Mouse (Mus musculus) stomach, adult 2 months (tissue): ENCODE data around the gene Snd1. TPM values are rescaled to one million over a fixed set of nuclear protein-coding genes. Genes with fewer than 3 reads are reported as not detected.

Experiments used
- polyA plus RNA-seq: library from polyadenylated mRNA; depleted of rRNA; stranded (reverse); fragments of >200 nt; gene quantifications from 2 replicates; pipeline ENCODE4 v1.2.3, GENCODE M21; 2012; rRNA removed

The Snd1 gene
- 51.5 and 58.1 TPM in 2 replicates for polyA plus RNA-seq

DNA sequence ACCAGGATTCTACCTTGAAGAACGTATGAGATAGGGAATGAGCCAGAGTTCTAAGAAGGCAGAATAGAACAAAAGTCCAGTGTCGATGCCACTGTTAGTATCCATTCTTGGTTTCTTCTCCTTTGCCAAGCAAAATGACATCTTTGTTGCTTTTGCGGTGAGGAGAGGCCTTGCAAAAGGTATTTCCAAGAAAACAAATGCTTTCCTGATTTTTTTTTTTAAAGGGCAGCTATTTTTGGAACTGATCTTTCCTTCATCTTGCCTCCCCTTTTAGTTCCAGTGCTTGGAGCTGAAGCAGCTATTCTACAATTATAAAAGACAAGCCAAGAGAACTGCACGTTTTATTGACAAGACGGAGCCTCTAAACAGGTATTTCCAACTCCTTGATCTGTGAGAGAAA is at the start of gene Snd1:
TSS of gene Snd1 (plus strand) at position 301 of the 400 bp plus-strand sequence.

DNA sequence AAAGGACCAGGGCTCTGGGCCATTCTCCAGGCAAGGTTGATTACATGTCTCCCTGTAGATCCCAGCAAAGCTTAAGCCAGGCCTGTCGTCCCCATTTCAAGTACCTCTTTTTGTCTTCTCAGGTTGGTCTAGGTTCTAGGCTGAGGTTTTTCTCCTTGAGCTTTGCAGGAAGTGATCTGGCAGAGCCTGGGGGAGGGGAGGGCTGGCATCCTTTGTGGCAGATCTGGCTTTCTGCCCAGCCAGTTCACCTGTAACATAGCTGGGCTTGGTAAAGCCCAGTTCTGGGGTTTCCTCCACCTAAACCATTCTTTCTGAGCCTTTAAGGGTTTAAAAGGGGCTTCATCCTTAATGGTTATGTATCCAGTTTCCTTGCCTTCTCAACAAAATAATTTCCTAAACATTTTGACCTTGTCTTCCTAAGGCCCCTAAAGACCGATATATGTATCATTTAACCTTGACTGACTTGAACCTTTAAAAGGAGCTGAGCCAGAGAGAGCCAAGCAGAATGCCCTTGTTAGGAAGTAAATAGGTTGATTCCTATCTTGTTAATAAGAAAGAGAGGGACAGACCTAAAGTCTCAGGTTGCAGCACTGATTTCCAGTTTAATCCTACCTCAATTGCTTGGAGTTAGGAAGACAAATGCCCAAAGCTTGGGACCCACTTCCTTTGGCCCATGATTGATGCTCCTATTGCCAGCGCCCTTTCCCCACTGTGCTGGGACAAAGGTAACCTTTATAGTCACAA is 47.7 kb upstream of the Snd1 start, which contains the start of gene Fscn3:
TSS of gene Fscn3 (plus strand) at position 694 of the 744 bp plus-strand sequence.

DNA sequence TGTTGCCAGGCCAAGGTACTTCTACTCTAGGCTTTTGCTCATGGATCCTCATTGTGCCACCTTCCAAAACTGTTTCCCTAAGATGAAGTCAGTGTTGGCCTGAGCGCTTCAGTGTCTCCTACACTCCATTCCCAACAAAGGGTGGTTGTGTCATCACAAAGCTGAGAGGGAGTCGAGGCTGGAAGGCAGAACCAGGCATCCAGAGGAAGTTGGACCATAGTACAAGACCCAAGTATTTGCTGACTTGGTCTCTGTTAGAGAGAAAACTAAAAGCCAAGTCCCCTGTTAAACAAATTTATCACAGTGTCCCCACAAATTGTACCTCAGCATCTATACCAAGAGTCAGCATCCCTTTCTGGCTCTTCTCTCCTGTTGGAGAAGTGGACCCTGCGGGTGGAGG is 46.6 kb upstream of the Snd1 start, which contains the start of gene Gcc1:
TSS of gene Gcc1 (minus strand) at position 101 of the 400 bp plus-strand sequence.

DNA sequence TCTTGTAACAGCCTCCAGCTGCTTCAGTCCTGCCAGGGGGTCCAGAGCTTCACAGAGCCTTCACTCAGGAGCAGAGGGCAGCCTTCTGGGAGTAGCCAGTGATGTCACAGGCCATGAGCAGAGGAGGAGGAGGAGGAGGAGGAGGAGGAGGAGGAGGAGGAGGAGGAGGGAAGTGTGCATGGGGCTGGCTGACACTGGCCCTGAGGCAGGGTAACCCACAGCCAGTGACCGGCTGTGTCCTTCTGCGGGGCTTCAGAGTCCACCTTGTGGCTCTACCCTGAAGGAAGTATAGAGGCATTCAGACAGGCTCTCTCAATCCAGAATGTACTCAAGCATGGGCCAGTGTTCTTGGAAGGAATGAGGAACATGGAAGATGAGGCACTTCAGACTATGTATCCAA is 25.7 kb upstream of the Snd1 start, which contains the start of gene Pax4:
TSS of gene Pax4 (minus strand) at position 101 of the 400 bp plus-strand sequence.

DNA sequence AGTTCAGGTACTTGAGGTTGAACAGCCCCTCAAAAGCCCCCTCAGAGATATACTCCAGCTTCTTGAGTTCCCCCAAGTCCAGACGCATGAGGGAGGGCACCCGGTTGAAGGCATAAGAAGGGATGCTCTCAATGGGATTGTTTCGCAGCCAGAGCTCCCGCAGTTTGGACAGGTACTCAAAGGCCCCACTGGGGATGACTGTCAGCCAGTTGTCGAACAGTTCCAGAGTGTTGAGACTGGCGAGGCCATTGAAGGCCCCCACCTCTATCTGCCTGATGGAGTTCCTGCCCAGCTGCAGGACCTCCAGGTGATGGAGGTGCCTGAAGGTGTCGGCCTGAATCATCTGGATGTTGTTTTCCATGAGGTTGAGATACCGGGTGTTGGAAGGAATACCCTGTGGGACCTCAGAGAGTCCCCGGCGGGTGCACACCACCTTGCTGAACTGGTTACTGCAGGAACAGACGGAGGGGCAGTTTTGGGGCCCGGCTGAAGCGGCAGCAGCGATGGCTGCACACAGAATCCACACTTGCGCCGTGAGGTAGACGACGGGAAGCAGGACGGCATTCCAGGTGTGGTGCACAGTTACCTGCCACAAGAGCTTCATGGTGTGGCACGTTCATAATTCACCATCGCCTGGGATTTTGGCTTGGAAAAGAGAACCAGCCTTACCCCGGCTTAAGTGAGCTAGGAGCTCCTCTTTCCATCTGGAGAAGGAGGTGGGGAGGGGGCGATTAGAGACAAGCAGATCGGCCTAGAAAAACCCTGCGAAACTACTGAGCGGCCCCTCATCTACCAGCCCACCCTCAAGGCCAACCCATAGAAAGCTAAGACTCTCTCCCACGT is 356.3 kb downstream of the Snd1 start, which contains the start of gene Lrrc4:
TSS of gene Lrrc4 (minus strand) at position 737 of the 843 bp plus-strand sequence.

Other genes starting within 250 kb of the Snd1 start
- 0.66 and 1.1 TPM in 2 replicates for gene Zfp800, start 77.1 kb upstream of the Snd1 start, polyA plus RNA-seq
- 341 and 679 TPM in 2 replicates for gene Arf5, start 51.6 kb upstream of the Snd1 start, polyA plus RNA-seq
- 0.10 TPM in 1 of 2 replicates, not detected in the other for gene Fscn3, start 47.4 kb upstream of the Snd1 start, polyA plus RNA-seq
- gene Gcc1, start 46.7 kb upstream of the Snd1 start, polyA plus RNA-seq = 2.8 and 3.8 TPM in 2 replicates
- gene Pax4, start 25.8 kb upstream of the Snd1 start, polyA plus RNA-seq = not detected in 2 replicates